Mouse (Mus musculus): ENCODE measurements around the gene Sema6c. TPM values are rescaled to one million over a fixed set of nuclear protein-coding genes. Genes with fewer than 3 reads are reported as not detected.

Sema6c gene
- polyA plus RNA-seq (2015; fragmentation: Nextera tagmentation; extraction: Ambion mirVana): 1.8 and 2.9 TPM in 2 replicates

- H3K36me3 ChIP-seq (ENCODE audit: insufficient read depth, low read length): no peaks in the 10 kb centered on the region
- peak within 1 kb of the TSS; percentile 97 for H3K4me2 ChIP-seq (ENCODE audit: low read length)
- H3K9ac ChIP-seq (ENCODE audit: low read depth, low read length): peak within 1 kb of the TSS; percentile 61
- WGBS: under 1% methylated on average over 66 of the region's 66 CpGs
- H3K4me1 ChIP-seq (replicated peaks; ENCODE audit: insufficient read depth, low read length): peaks cover 12% of the 10 kb centered on the region; the same call in 1 of the 2 replicates
- H3K9me3 ChIP-seq (replicated peaks; ENCODE audit: low read length): no peaks in the 10 kb centered on the region
- H3K4me3 ChIP-seq (replicated peaks; ENCODE audit: low read depth, low read length): peak within 1 kb of the TSS; percentile 64
- ATAC-seq (replicated peaks; ENCODE audit: low FRiP score, low read depth): peak; percentile 95
- DNase-seq (ENCODE audit: low spot score): peak; percentile 97
- H3K27me3 ChIP-seq (ENCODE audit: insufficient read depth, low read length): no peaks in the 10 kb centered on the region
- TF ChIP-seq CTCF (IDR thresholded peaks at IDR 0.05; ENCODE audit: low read depth): no peak
- no peak within 1 kb of the TSS for H3K27ac ChIP-seq
Measured at GRCm38 (mm10) chr3:95159987-95160963, at the start of gene Sema6c. Gene Sema6c, plus strand, starts transcription at chr3:95160457.

GRCm38 (mm10) chr3:95110911-95111726 lies 49.1 kb upstream of the Sema6c start, which contains the start of gene Vps72:
Gene Vps72, plus strand, starts transcription at chr3:95111022.
- Histone ChIP-seq H3K4me2 (ENCODE audit: low read length) (peak within 1 kb of the TSS; percentile 49), H3K36me3 (ENCODE audit: insufficient read depth, low read length) (peaks cover 14% of the 10 kb centered on the region; the same call in 1 of the 2 replicates), H3K9me3 (replicated peaks; ENCODE audit: low read length) (no peaks in the 10 kb centered on the region), H3K4me1 (replicated peaks; ENCODE audit: insufficient read depth, low read length) (peaks cover 7% of the 10 kb centered on the region; the same call in 1 of the 2 replicates), H3K27ac (peak within 1 kb of the TSS; percentile 94), H3K27me3 (ENCODE audit: insufficient read depth, low read length) (no peaks in the 10 kb centered on the region), H3K4me3 (replicated peaks; ENCODE audit: low read depth, low read length) (peak within 1 kb of the TSS; percentile 78), H3K9ac (ENCODE audit: low read depth, low read length) (peak within 1 kb of the TSS; percentile 68)
- peak; percentile 97 for DNase-seq (ENCODE audit: low spot score)
- ATAC-seq (replicated peaks; ENCODE audit: low FRiP score, low read depth): peak; percentile 57
- under 1% methylated on average over 54 of the region's 54 CpGs for WGBS
- TF ChIP-seq CTCF (IDR thresholded peaks at IDR 0.05; ENCODE audit: low read depth): no peak

GRCm38 (mm10) chr3:95112760-95113159 lies 47.5 kb upstream of the Sema6c start:
- Histone ChIP-seq H3K27me3 (ENCODE audit: insufficient read depth, low read length) (no peaks in the 10 kb centered on the region), H3K9me3 (replicated peaks; ENCODE audit: low read length) (no peaks in the 10 kb centered on the region), H3K4me2 (ENCODE audit: low read length) (peak overlapping the region; percentile 49; the same call in 1 of the 2 replicates), H3K4me1 (replicated peaks; ENCODE audit: insufficient read depth, low read length) (peaks cover 7% of the 10 kb centered on the region; the same call in 1 of the 2 replicates), H3K27ac (no peak overlapping the region), H3K36me3 (ENCODE audit: insufficient read depth, low read length) (peaks cover 18% of the 10 kb centered on the region; the same call in 1 of the 2 replicates), H3K4me3 (replicated peaks; ENCODE audit: low read depth, low read length) (no peak overlapping the region), H3K9ac (ENCODE audit: low read depth, low read length) (no peak overlapping the region)
- ATAC-seq (replicated peaks; ENCODE audit: low FRiP score, low read depth) (no peak), DNase-seq (ENCODE audit: low spot score) (no peak)
- WGBS: 84% methylated on average over 1 of the region's 1 CpGs
- no peak for TF ChIP-seq CTCF (IDR thresholded peaks at IDR 0.05; ENCODE audit: low read depth)

DNA sequence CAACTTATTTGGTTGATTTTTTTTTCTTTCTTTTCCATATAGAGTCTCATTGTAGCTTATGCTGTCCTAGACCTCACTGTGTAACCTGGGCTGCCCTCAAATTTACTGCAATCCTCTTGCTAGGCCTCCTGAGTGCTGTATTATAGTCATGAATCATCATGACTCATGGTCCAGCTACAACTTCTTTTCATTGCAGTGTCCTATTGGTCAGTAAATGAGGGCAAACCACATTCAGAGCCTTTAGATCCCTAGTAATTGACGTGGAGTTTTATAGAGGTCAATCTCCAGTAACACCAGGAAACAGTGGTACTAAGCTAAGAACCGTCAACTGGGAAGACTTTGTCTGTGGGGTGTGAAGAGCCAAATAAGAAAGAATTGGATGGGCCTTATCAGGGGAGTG lies 42.5 kb upstream of the Sema6c start:
- ATAC-seq (replicated peaks; ENCODE audit: low FRiP score, low read depth): no peak
- Histone ChIP-seq H3K36me3 (ENCODE audit: insufficient read depth, low read length) (peaks cover 55% of the 10 kb centered on the region), H3K4me3 (replicated peaks; ENCODE audit: low read depth, low read length) (no peak overlapping the region), H3K27me3 (ENCODE audit: insufficient read depth, low read length) (no peaks in the 10 kb centered on the region), H3K27ac (no peak overlapping the region), H3K9ac (ENCODE audit: low read depth, low read length) (no peak overlapping the region), H3K4me1 (replicated peaks; ENCODE audit: insufficient read depth, low read length) (no peaks in the 10 kb centered on the region), H3K9me3 (replicated peaks; ENCODE audit: low read length) (no peaks in the 10 kb centered on the region), H3K4me2 (ENCODE audit: low read length) (no peak overlapping the region)
- no peak for TF ChIP-seq CTCF (IDR thresholded peaks at IDR 0.05; ENCODE audit: low read depth)
- WGBS: 74% methylated on average over 2 of the region's 2 CpGs
- no peak for DNase-seq (ENCODE audit: low spot score)

DNA sequence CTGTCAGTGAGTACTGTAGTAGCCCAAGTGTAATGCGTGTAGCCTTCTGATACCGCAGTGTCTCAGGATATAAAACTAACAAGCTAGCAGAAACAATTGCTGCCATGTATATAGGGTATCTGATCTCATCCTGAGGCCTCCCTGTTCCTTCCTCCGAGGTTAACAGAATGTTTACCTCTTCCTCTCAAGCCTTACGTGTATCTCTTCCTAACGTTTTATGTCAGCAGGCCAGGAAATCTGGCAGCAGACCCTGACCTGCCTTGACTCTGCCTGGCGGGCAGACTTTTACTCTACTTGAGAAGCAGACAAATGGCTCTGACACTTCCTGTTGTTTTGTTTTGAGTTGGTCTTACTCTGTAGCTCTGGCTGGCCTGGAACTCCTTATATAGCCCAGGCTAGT lies 38.7 kb upstream of the Sema6c start:
- ATAC-seq (replicated peaks; ENCODE audit: low FRiP score, low read depth): no peak

More for the DNA sequence above, 38.7 kb upstream of the Sema6c start:
- WGBS: 50% methylated on average over 6 of the region's 6 CpGs
- Histone ChIP-seq H3K4me2 (ENCODE audit: low read length) (no peak overlapping the region), H3K4me3 (replicated peaks; ENCODE audit: low read depth, low read length) (no peak overlapping the region), H3K27ac (peak overlapping the region; percentile 60), H3K9me3 (replicated peaks; ENCODE audit: low read length) (no peaks in the 10 kb centered on the region), H3K9ac (ENCODE audit: low read depth, low read length) (no peak overlapping the region), H3K27me3 (ENCODE audit: insufficient read depth, low read length) (no peaks in the 10 kb centered on the region), H3K4me1 (replicated peaks; ENCODE audit: insufficient read depth, low read length) (0 out of 2 replicates have a peak, but pooled peaks cover 5% of the 10 kb centered on the region), H3K36me3 (ENCODE audit: insufficient read depth, low read length) (peaks cover 41% of the 10 kb centered on the region)
- no peak for TF ChIP-seq CTCF (IDR thresholded peaks at IDR 0.05; ENCODE audit: low read depth)
- DNase-seq (ENCODE audit: low spot score): peak; percentile 37

Measured in kidney, postnatal 0 days (tissue).